ENCODE assay signal across 16 mouse cellular contexts in the genomic region with DNA sequence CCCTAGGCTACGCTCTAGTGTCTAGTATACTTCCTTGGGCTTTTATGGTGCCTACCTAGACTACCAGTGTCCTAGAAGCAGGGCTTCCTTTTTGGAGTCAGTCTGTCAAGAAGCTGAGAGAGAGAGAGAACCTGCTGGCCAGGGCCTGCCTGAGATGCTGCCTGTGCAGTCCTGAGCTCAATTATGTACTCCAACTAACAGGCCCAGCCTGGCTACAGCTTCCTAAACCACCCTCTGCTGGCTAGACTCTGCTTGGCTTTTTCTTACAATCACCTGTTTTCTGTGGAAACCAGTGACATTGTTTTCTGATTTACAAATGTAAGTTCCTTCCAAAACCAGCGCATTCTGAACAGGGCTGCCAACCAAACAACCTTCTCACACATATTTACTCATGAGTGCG. TPM values are rescaled to one million over a fixed set of nuclear protein-coding genes. Genes with fewer than 3 reads are reported as not detected.
DNase-seq lines count a peak whose midpoint lies in the region; ATAC-seq and TF ChIP-seq lines count a peak whose summit lies in the region.
"Had no signal": no experiment of that assay in that cellular context is flagged by ENCODE, and none has a peak within 500 bp of the region (broad histone marks: within the 10 kb centered on the region; RNA-seq: fewer than 3 reads in every experiment).

No protein-coding gene starts in this region.

- TF ChIP-seq CTCF in midbrain, postnatal 0 days (IDR thresholded peaks at IDR 0.05): no peak

- H3K27ac ChIP-seq in hindbrain, embryonic 15.5 days (replicated peaks): 0 out of 2 replicates have a peak overlapping the region, but pooled peaks have one; percentile 51
- no peak overlapping the region for H3K27ac ChIP-seq in hindbrain, embryonic 10.5 days
- 0 out of 2 replicates have a peak overlapping the region, but pooled peaks have one; percentile 38 for H3K27ac ChIP-seq in midbrain, postnatal 0 days (ENCODE audit: low read depth, low read length)
- H3K27ac ChIP-seq: embryonic facial prominence, embryonic 15.5 days; limb, embryonic 12.5 days; liver, embryonic 12.5 days had no signal

- no peak overlapping the region for H3K9ac ChIP-seq in hindbrain, embryonic 15.5 days
- no peak overlapping the region for H3K9ac ChIP-seq in midbrain, postnatal 0 days (replicated peaks; ENCODE audit: low read length, poor library complexity, severe bottlenecking)
- H3K9ac ChIP-seq: embryonic facial prominence, embryonic 15.5 days; limb, embryonic 12.5 days; liver, embryonic 12.5 days; neural tube, embryonic 15.5 days had no signal

- 96% methylated on average over 3 of the region's 3 CpGs for WGBS in hindbrain, embryonic 15.5 days
- WGBS in hindbrain, embryonic 10.5 days: 98% methylated on average over 3 of the region's 3 CpGs
- 96% methylated on average over 3 of the region's 3 CpGs for WGBS in midbrain, postnatal 0 days

- no peaks in the 10 kb centered on the region for H3K9me3 ChIP-seq in hindbrain, embryonic 15.5 days
- no peaks in the 10 kb centered on the region for H3K9me3 ChIP-seq in hindbrain, embryonic 10.5 days
- no peaks in the 10 kb centered on the region for H3K9me3 ChIP-seq in midbrain, postnatal 0 days (ENCODE audit: low read length)
- H3K9me3 ChIP-seq: embryonic facial prominence, embryonic 15.5 days; limb, embryonic 12.5 days; liver, embryonic 12.5 days; neural tube, embryonic 15.5 days had no signal

- no peaks in the 10 kb centered on the region for H3K36me3 ChIP-seq in hindbrain, embryonic 15.5 days
- H3K36me3 ChIP-seq in hindbrain, embryonic 10.5 days: peaks cover 33% of the 10 kb centered on the region
- H3K36me3 ChIP-seq in midbrain, postnatal 0 days (ENCODE audit: insufficient read depth, low read length): peaks cover 7% of the 10 kb centered on the region; the same call in 1 of the 2 replicates
- H3K36me3 ChIP-seq: embryonic facial prominence, embryonic 15.5 days had no signal

- H3K4me2 ChIP-seq in hindbrain, embryonic 15.5 days: no peak overlapping the region
- H3K4me2 ChIP-seq in midbrain, postnatal 0 days (ENCODE audit: low read depth, low read length, poor library complexity, severe bottlenecking): no peak overlapping the region
- H3K4me2 ChIP-seq: embryonic facial prominence, embryonic 15.5 days; limb, embryonic 12.5 days; liver, embryonic 12.5 days; neural tube, embryonic 15.5 days had no signal

- no peak for DNase-seq in hindbrain, embryonic 10.5 days (ENCODE audit: low spot score)
- no peak for DNase-seq in midbrain, postnatal 0 days (ENCODE audit: low spot score)
- DNase-seq in cerebellum, adult 11-12 months: no peak
- DNase-seq in testis, postnatal 10 days (ENCODE audit: low spot score): no peak
- DNase-seq: adrenal gland, postnatal 10 days; gastrocnemius, postnatal 36 days; kidney, postnatal 36 days; lung, adult 2 months had no signal

- no peak for ATAC-seq in hindbrain, embryonic 15.5 days (ENCODE audit: low FRiP score, low read depth)
- ATAC-seq in CD4-positive, CD25-positive, alpha-beta regulatory T cell, adult 4 months: peak; percentile 59
- peak; percentile 61 for ATAC-seq in activated CD4-positive, CD25-positive, alpha-beta regulatory T cell, adult 4 months
- no peak for ATAC-seq in midbrain, postnatal 0 days (ENCODE audit: low FRiP score)
- ATAC-seq: liver, embryonic 12.5 days had no signal

- no peak overlapping the region for H3K4me3 ChIP-seq in hindbrain, embryonic 15.5 days
- H3K4me3 ChIP-seq in hindbrain, embryonic 10.5 days: no peak overlapping the region
- no peak overlapping the region for H3K4me3 ChIP-seq in midbrain, postnatal 0 days (ENCODE audit: low read depth, low read length)
- H3K4me3 ChIP-seq: embryonic facial prominence, embryonic 15.5 days; limb, embryonic 12.5 days; liver, embryonic 12.5 days; myocyte; neural tube, embryonic 15.5 days had no signal

- H3K27me3 ChIP-seq in hindbrain, embryonic 15.5 days: no peaks in the 10 kb centered on the region
- H3K27me3 ChIP-seq in hindbrain, embryonic 10.5 days (ENCODE audit: insufficient read depth, poor library complexity, severe bottlenecking): no peaks in the 10 kb centered on the region
- no peaks in the 10 kb centered on the region for H3K27me3 ChIP-seq in midbrain, postnatal 0 days (ENCODE audit: insufficient read depth, low read length)
- H3K27me3 ChIP-seq: embryonic facial prominence, embryonic 15.5 days; limb, embryonic 12.5 days; liver, embryonic 12.5 days; neural tube, embryonic 15.5 days had no signal

- H3K4me1 ChIP-seq in hindbrain, embryonic 15.5 days (replicated peaks): peaks cover 16% of the 10 kb centered on the region
- peaks cover 24% of the 10 kb centered on the region for H3K4me1 ChIP-seq in hindbrain, embryonic 10.5 days (replicated peaks)
- peaks cover 7% of the 10 kb centered on the region; the same call in 1 of the 2 replicates for H3K4me1 ChIP-seq in midbrain, postnatal 0 days (ENCODE audit: insufficient read depth, low read length)
- H3K4me1 ChIP-seq: embryonic facial prominence, embryonic 15.5 days; limb, embryonic 12.5 days had no signal

RNA-seq across cellular contexts. Expression of gene Pisd, which starts 45.3 kb away (rescaled TPM):
- polyA plus RNA-seq in hindbrain, embryonic 15.5 days (2015; fragmentation: Nextera tagmentation; extraction: Ambion mirVana): 88.6 and 99.7 TPM in 2 replicates
- polyA plus RNA-seq in hindbrain, embryonic 10.5 days (2016; fragmentation: Nextera tagmentation; extraction: Ambion mirVana): 79.6 and 88.3 TPM in 2 replicates
- 100 to 1,000 TPM in 1 of 2 experiments, 10 to 100 TPM in 1; 94.9 to 125 TPM for polyA plus RNA-seq in CD4-positive, CD25-positive, alpha-beta regulatory T cell, adult 4 months (2017; shearing (Covaris generic))
- 10 to 100 TPM; 61.6 to 72.1 TPM for polyA plus RNA-seq in activated CD4-positive, CD25-positive, alpha-beta regulatory T cell, adult 4 months (2017; shearing (Covaris generic))
- total RNA-seq in midbrain, postnatal 0 days (2014; rRNA removed): 94.5 and 95.7 TPM in 2 replicates
- polyA plus RNA-seq in midbrain, postnatal 0 days (2015; fragmentation: Nextera tagmentation; extraction: Ambion mirVana): 89.0 and 98.1 TPM in 2 replicates

Comparison
In these comparisons a context has a peak if more than half of its experiments do, and no peak if none do; other contexts are left out.
1. ATAC-seq: peak in CD4-positive, CD25-positive, alpha-beta regulatory T cell, adult 4 months (single experiment) and activated CD4-positive, CD25-positive, alpha-beta regulatory T cell, adult 4 months (single experiment); none in hindbrain, embryonic 15.5 days (single experiment) and midbrain, postnatal 0 days (single experiment).